Mouse (Mus musculus) kidney, adult 2 months (tissue): ENCODE results near the gene Ypel2. TPM values are rescaled to one million over a fixed set of nuclear protein-coding genes. Genes with fewer than 3 reads are reported as not detected.

Experiments
- DNase-seq: peaks from one replicate; pipeline ENCODE4 v3.0.0; 2021
- H3K27ac ChIP-seq: fragments of 200-500 bp; 2 replicates; pipeline ENCODE4 v1.5.1; 2012; ENCODE audit warnings: low read depth, low read length, control low read depth, inconsistent platforms; ENCODE audit not compliant: insufficient read depth
- H3K27me3 ChIP-seq: fragments of 200-500 bp; replicated peaks from 2 replicates; pipeline ENCODE4 v1.6.1; 2012; ENCODE audit warnings: mild to moderate bottlenecking, moderate library complexity, low read length, inconsistent platforms; ENCODE audit not compliant: control insufficient read depth, insufficient read depth
- H3K36me3 ChIP-seq: fragments of 200-500 bp; 2 replicates; pipeline ENCODE4 v1.6.1; 2012; ENCODE audit warnings: mild to moderate bottlenecking, moderate library complexity, low read length, inconsistent platforms; ENCODE audit not compliant: control insufficient read depth, insufficient read depth
- H3K4me1 ChIP-seq: fragments of 200-500 bp; 2 replicates; pipeline ENCODE4 v1.6.1; 2011; ENCODE audit warnings: low read length; ENCODE audit not compliant: control insufficient read depth, insufficient read depth
- H3K4me3 ChIP-seq: fragments of 200-500 bp; 2 replicates; pipeline ENCODE4 v1.5.1; 2011; ENCODE audit warnings: mild to moderate bottlenecking, low read depth, low read length, control low read depth; ENCODE audit not compliant: insufficient read depth
- CTCF ChIP-seq: fragments of 200-500 bp; conservative IDR thresholded peaks from 2 replicates; pipeline ENCODE4 v1.5.1; 2011; ENCODE audit warnings: low read depth, mild to moderate bottlenecking, control low read depth, low read length, moderate library complexity, mixed read lengths; ENCODE audit not compliant: insufficient read depth, insufficient read length
- POLR2A ChIP-seq: fragments of 200-500 bp; IDR thresholded peaks from one replicate; pipeline ENCODE4 v1.6.1; 2011; ENCODE audit warnings: low read depth, low read length, control low read depth
- WGBS: fragments of 180-500 bp; shearing (Covaris S2); methylation state at CpG from one replicate; pipeline ENCODE4 v1.1.7; 2018; 5-methylcytosine and 5-hydroxymethylcytosine counted together
- polyA plus RNA-seq: library from polyadenylated mRNA; depleted of rRNA; stranded (reverse); fragments of >200 nt; gene quantifications from 2 replicates; pipeline ENCODE4 v1.2.3, GENCODE M21; 2012

The Ypel2 gene
- polyA plus RNA-seq, 1 experiment, result 4.7 TPM

- no peaks in the 10 kb centered on the region for H3K4me1 ChIP-seq
Measured at GRCm38 (mm10) chr11:87010476-87010875, 17.0 kb upstream of the Ypel2 start.

GRCm38 (mm10) chr11:87007371-87007770 lies 13.9 kb upstream of the Ypel2 start:
- Histone ChIP-seq H3K4me3 (no peak overlapping the region), H3K27me3 (no peaks in the 10 kb centered on the region), H3K36me3 (no peaks in the 10 kb centered on the region), H3K4me1 (no peaks in the 10 kb centered on the region), H3K27ac (no peak overlapping the region)
- 38% methylated on average over 8 of the region's 8 CpGs for WGBS
- TF ChIP-seq POLR2A, result no peak
- DNase-seq, result no peak

More at GRCm38 (mm10) chr11:87010476-87010875, 17.0 kb upstream of the Ypel2 start:
- no peak overlapping the region for H3K4me3 ChIP-seq
- peak; percentile 82 for DNase-seq
- H3K27me3 ChIP-seq, result no peaks in the 10 kb centered on the region
- H3K27ac ChIP-seq, result no peak overlapping the region
- H3K36me3 ChIP-seq, result no peaks in the 10 kb centered on the region
- 18% methylated on average over 9 of the region's 9 CpGs for WGBS
- no peak for TF ChIP-seq POLR2A
- peak; percentile 52 for TF ChIP-seq CTCF

GRCm38 (mm10) chr11:87004960-87005755 lies 11.7 kb upstream of the Ypel2 start:
- WGBS, result 54% methylated on average over 12 of the region's 12 CpGs
- Histone ChIP-seq H3K4me1 (no peaks in the 10 kb centered on the region), H3K4me3 (no peak overlapping the region), H3K27me3 (no peaks in the 10 kb centered on the region), H3K36me3 (no peaks in the 10 kb centered on the region), H3K27ac (0 out of 2 replicates have a peak overlapping the region, but pooled peaks have one; percentile 5)
- TF ChIP-seq CTCF, result no peak
- DNase-seq, result no peak

- no peak overlapping the region for H3K27ac ChIP-seq
- no peak overlapping the region for H3K4me3 ChIP-seq
- no peak for DNase-seq
- no peaks in the 10 kb centered on the region for H3K36me3 ChIP-seq
- TF ChIP-seq CTCF, result no peak
- TF ChIP-seq POLR2A, result no peak
- 78% methylated on average over 10 of the region's 10 CpGs for WGBS
- H3K4me1 ChIP-seq, result no peaks in the 10 kb centered on the region
- H3K27me3 ChIP-seq, result no peaks in the 10 kb centered on the region
Measured at GRCm38 (mm10) chr11:87002078-87002829, 8.7 kb upstream of the Ypel2 start.

GRCm38 (mm10) chr11:87001217-87001616 lies 7.7 kb upstream of the Ypel2 start:
- Histone ChIP-seq H3K4me3 (no peak overlapping the region), H3K36me3 (no peaks in the 10 kb centered on the region), H3K27me3 (no peaks in the 10 kb centered on the region), H3K4me1 (no peaks in the 10 kb centered on the region), H3K27ac (no peak overlapping the region)
- WGBS, result 84% methylated on average over 8 of the region's 8 CpGs
- DNase-seq, result no peak
- TF ChIP-seq POLR2A (no peak), CTCF (no peak)

GRCm38 (mm10) chr11:86996266-86996665 lies 2.8 kb upstream of the Ypel2 start:
- H3K4me3 ChIP-seq, result no peak overlapping the region
- peaks cover 17% of the 10 kb centered on the region for H3K4me1 ChIP-seq
- no peak overlapping the region for H3K27ac ChIP-seq
- 90% methylated on average over 2 of the region's 2 CpGs for WGBS
- DNase-seq, result no peak
- H3K27me3 ChIP-seq, result no peaks in the 10 kb centered on the region
- no peaks in the 10 kb centered on the region for H3K36me3 ChIP-seq
- TF ChIP-seq POLR2A, result no peak
- TF ChIP-seq CTCF, result no peak

GRCm38 (mm10) chr11:86995625-86996221 lies 2.2 kb upstream of the Ypel2 start:
- no peaks in the 10 kb centered on the region for H3K36me3 ChIP-seq
- peaks cover 19% of the 10 kb centered on the region for H3K4me1 ChIP-seq
- no peak overlapping the region for H3K27ac ChIP-seq
- TF ChIP-seq CTCF (peak; percentile 89), POLR2A (no peak)
- WGBS, result 48% methylated on average over 6 of the region's 6 CpGs
- no peak overlapping the region for H3K4me3 ChIP-seq
- peak; percentile 75 for DNase-seq
- no peaks in the 10 kb centered on the region for H3K27me3 ChIP-seq
